Mouse (Mus musculus) hindbrain, embryonic 10.5 days (tissue): ENCODE data around the gene Uhrf1. TPM values are rescaled to one million over a fixed set of nuclear protein-coding genes. Genes with fewer than 3 reads are reported as not detected.

Experiments used
- DNase-seq: peaks from one replicate; pipeline ENCODE4 v3.0.0-alpha.2; 2017; ENCODE audit warnings: low spot score
- H3K27ac ChIP-seq: fragments of 300-500 bp; sonication (generic); 2 replicates; pipeline ENCODE4 v1.5.1; 2016; ENCODE audit warnings: mild to moderate bottlenecking, moderate library complexity
- H3K27me3 ChIP-seq: fragments of 300-500 bp; sonication (generic); 2 replicates; pipeline ENCODE4 v1.6.1; 2016; ENCODE audit warnings: mild to moderate bottlenecking; ENCODE audit not compliant: poor library complexity, insufficient read depth, severe bottlenecking
- H3K36me3 ChIP-seq: fragments of 300-500 bp; sonication (generic); 2 replicates; pipeline ENCODE4 v1.6.1; 2016; ENCODE audit warnings: mild to moderate bottlenecking, moderate library complexity
- H3K4me1 ChIP-seq: fragments of 300-500 bp; sonication (generic); replicated peaks from 2 replicates; pipeline ENCODE4 v1.6.1; 2016; ENCODE audit warnings: mild to moderate bottlenecking
- H3K4me3 ChIP-seq: fragments of 300-500 bp; sonication (generic); 2 replicates; pipeline ENCODE4 v1.5.1; 2016; ENCODE audit warnings: mild to moderate bottlenecking, moderate library complexity
- H3K9me3 ChIP-seq: fragments of 300-500 bp; sonication (generic); 2 replicates; pipeline ENCODE4 v1.6.1; 2016; ENCODE audit warnings: mild to moderate bottlenecking, moderate library complexity
- WGBS: fragments of 180-500 bp; shearing (Covaris S2); methylation state at CpG from one replicate; pipeline ENCODE4 v1.1.7; 2016; 5-methylcytosine and 5-hydroxymethylcytosine counted together
- polyA plus RNA-seq: library from polyadenylated mRNA; unstranded; fragments of >200 nt; fragmentation: Nextera tagmentation; extraction: Ambion mirVana; gene quantifications from 2 replicates; pipeline ENCODE4 v1.2.1, GENCODE M21; 2016

Uhrf1 gene
- polyA plus RNA-seq, 1 experiment from 2014 or later, result 196 TPM

GRCm38 (mm10) chr17:56279481-56280155 is 23.5 kb upstream of the Uhrf1 start:
- H3K27ac ChIP-seq, result no peak overlapping the region; the same call in 1 of the 2 replicates
- DNase-seq, result no peak
- peaks cover 44% of the 10 kb centered on the region for H3K36me3 ChIP-seq
- no peaks in the 10 kb centered on the region for H3K27me3 ChIP-seq
- no peaks in the 10 kb centered on the region for H3K9me3 ChIP-seq
- H3K4me1 ChIP-seq, result peaks cover 22% of the 10 kb centered on the region
- WGBS, result 92% methylated on average over 12 of the region's 12 CpGs
- no peak overlapping the region for H3K4me3 ChIP-seq

- Histone ChIP-seq H3K27me3 (no peaks in the 10 kb centered on the region), H3K4me3 (no peak overlapping the region), H3K9me3 (no peaks in the 10 kb centered on the region), H3K4me1 (peaks cover 16% of the 10 kb centered on the region), H3K36me3 (peaks cover 60% of the 10 kb centered on the region), H3K27ac (0 out of 2 replicates have a peak overlapping the region, but pooled peaks have one; percentile 12)
- WGBS, result 90% methylated on average over 12 of the region's 12 CpGs
- no peak for DNase-seq
Measured at GRCm38 (mm10) chr17:56281193-56281592, 21.9 kb upstream of the Uhrf1 start.

DNA sequence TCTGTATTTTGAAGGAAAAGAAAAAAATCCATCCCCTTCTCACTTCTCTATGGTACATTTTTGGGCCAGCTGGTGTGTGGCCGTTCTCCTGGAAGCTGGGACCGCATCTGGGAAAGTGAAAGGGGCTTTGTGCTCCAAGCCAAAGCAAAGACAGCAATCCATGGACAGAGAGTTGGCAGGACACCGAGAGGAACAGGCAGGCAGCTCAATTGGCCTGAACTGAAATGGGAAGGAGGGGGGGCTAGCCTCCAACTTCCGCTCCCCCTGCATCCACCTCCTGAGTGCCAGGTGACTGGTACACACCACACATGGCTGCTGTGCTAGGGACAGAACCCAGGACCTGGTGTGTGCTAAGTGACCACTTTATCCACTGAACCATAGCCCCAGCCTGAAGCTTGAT is 20.3 kb upstream of the Uhrf1 start:
- Histone ChIP-seq H3K27ac (no peak overlapping the region), H3K9me3 (no peaks in the 10 kb centered on the region), H3K4me1 (peaks cover 3% of the 10 kb centered on the region), H3K27me3 (no peaks in the 10 kb centered on the region), H3K4me3 (no peak overlapping the region), H3K36me3 (peaks cover 64% of the 10 kb centered on the region)
- no peak for DNase-seq
- 93% methylated on average over 4 of the region's 4 CpGs for WGBS

- DNase-seq, result no peak
- Histone ChIP-seq H3K27ac (no peak overlapping the region), H3K4me3 (no peak overlapping the region), H3K9me3 (no peaks in the 10 kb centered on the region), H3K27me3 (no peaks in the 10 kb centered on the region), H3K4me1 (peaks cover 8% of the 10 kb centered on the region), H3K36me3 (peaks cover 64% of the 10 kb centered on the region)
- WGBS, result 94% methylated on average over 8 of the region's 8 CpGs
Measured at GRCm38 (mm10) chr17:56283316-56283715, 19.8 kb upstream of the Uhrf1 start.

GRCm38 (mm10) chr17:56285995-56286394 is 17.1 kb upstream of the Uhrf1 start:
- Histone ChIP-seq H3K4me3 (no peak overlapping the region), H3K36me3 (peaks cover 46% of the 10 kb centered on the region), H3K4me1 (peaks cover 35% of the 10 kb centered on the region), H3K27me3 (no peaks in the 10 kb centered on the region), H3K9me3 (no peaks in the 10 kb centered on the region), H3K27ac (no peak overlapping the region)
- no peak for DNase-seq
- 94% methylated on average over 11 of the region's 11 CpGs for WGBS

- no peaks in the 10 kb centered on the region for H3K27me3 ChIP-seq
- DNase-seq, result no peak
- no peaks in the 10 kb centered on the region for H3K9me3 ChIP-seq
- peak overlapping the region; percentile 60 for H3K27ac ChIP-seq
- peaks cover 36% of the 10 kb centered on the region for H3K36me3 ChIP-seq
- peak overlapping the region; percentile 16 for H3K4me3 ChIP-seq
- 79% methylated on average over 3 of the region's 3 CpGs for WGBS
- H3K4me1 ChIP-seq, result peaks cover 53% of the 10 kb centered on the region
Measured at GRCm38 (mm10) chr17:56287830-56288229, 15.3 kb upstream of the Uhrf1 start.

DNA sequence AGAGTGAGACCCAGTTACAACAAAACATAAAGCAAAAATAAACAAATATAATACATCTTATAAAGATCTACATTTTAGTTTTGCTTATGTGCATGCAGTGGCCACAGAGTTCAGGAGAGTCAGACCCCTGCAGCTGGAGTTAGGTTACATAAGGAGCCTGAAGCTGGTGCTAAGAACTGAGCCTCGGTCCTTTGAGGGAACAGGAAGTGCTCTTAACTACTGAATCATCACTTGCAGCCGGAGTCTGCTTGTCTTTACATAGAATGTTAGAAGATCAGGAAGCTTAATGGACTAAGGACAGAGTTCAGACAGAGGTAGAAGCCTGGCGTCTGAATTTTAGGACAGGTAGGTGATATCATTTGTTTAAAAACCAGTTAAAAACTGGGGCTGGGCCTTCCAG is 14.3 kb upstream of the Uhrf1 start:
- H3K27ac ChIP-seq, result peak overlapping the region; percentile 88
- 53% methylated on average over 3 of the region's 3 CpGs for WGBS
- peaks cover 54% of the 10 kb centered on the region for H3K4me1 ChIP-seq
- peak overlapping the region; percentile 55 for H3K4me3 ChIP-seq
- peaks cover 28% of the 10 kb centered on the region for H3K36me3 ChIP-seq
- no peaks in the 10 kb centered on the region for H3K9me3 ChIP-seq
- DNase-seq, result no peak
- H3K27me3 ChIP-seq, result no peaks in the 10 kb centered on the region

DNA sequence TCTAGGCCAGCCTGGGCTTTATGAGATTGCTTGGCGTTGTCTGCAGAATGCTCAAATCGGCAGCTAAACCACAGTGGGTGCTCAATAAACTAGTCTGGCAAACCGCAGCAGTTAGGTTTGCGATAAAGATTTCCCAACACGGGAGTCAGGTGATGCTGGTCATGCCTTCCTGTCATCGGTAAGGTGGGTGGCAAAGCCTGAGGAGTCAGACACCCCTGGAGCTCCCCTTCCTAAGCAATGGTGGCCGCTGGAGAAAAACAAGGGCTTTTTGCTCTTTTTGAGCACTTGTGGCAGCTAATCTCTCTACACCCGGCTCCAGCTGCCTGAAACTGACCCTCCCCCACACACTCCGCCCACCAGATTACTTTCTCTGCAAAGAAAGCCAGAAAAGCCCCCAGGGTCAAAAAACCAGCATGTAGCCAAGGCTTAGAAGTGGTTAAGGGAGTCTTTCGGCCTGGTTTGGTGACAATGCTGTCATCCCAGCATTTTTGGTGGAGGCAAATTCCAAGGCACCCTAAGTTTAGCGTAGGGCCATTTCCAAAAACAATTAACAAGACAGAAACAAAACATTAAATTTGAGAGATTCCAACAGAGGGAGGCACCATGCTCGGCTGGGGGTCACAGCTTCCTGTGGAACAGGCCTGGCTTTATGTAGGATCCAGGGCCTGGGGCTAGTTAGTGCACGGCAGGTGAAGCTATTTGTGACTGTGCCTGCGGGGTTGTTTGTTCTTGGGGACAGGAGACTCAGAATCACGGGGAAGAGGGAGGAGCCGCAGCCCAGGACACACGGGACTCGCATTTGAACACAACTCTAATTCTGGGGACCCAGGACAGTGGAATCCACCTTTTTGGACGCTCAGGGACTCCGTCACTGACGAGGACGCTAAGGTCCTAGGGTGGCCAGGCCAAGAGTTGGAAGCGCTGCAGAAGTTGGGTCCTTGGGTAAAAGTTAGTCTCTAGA is 13.5 kb upstream of the Uhrf1 start:
- Histone ChIP-seq H3K9me3 (no peaks in the 10 kb centered on the region), H3K36me3 (peaks cover 20% of the 10 kb centered on the region), H3K27ac (peak overlapping the region; percentile 88), H3K27me3 (no peaks in the 10 kb centered on the region), H3K4me3 (peak overlapping the region; percentile 55), H3K4me1 (peaks cover 54% of the 10 kb centered on the region)
- 2% methylated on average over 23 of the region's 23 CpGs for WGBS
- peak; percentile 66 for DNase-seq

DNA sequence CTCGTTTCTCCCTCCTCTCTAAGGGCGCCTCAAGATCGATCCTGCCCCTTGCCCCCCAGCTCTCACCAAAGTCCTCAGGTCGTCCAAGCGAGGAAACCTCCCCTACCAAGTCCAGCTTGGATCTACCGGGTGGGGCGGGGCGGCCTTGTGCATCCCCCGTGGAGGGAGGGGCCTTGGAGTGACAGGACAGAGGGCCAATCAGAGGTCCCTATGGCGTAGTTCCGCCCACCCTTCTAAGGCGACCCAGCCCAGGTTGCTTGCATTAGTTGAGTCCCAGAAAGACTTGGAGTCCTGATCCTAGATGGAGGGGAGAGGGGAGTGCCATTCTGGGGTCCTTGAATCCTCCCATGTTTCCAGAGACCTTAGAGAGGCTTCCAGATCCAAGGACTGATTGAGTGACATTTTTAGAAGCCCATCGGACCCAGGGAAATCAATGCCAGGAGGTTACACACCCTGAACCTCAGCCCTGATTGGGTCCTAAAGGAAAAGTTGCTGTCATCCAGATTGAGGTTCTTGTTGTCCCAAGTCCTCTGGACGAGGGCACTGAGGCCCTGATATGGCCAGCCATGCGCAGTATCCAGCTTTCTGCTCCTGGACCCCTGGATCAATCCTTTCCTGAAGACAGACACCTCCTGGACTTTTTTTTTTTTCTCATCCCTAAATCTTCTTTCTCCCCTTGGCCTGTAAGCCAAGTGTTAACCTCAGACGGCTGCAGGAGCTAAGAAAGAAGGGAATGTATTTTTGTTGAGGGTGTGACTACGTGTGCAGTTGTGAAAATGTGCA is 12.5 kb upstream of the Uhrf1 start:
- 3% methylated on average over 17 of the region's 17 CpGs for WGBS
- DNase-seq, result peak; percentile 92

DNA sequence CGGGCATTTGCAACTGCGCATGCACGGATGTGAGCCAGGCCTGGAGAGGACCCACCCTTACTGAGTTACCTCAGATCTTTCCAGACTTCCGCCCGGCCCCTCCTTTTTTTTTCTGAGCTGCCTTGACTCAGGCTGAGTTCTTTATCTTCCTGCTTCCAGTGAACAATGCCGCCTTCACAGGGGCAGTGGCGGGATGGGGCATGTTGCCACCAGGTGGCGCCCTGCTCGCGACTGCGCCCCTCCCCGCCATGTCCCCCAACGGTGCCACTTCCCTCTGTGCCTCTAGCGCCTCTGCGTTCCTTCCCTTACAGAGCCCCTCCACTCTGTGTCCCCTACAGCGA is 12.0 kb upstream of the Uhrf1 start:
- under 1% methylated on average over 16 of the region's 16 CpGs for whole genome bisulfite sequencing
- Histone ChIP-seq H3K9me3 (no peaks in the 10 kb centered on the region), H3K27me3 (no peaks in the 10 kb centered on the region), H3K27ac (peak overlapping the region; percentile 88), H3K4me3 (peak overlapping the region; percentile 55), H3K36me3 (peaks cover 5% of the 10 kb centered on the region), H3K4me1 (peaks cover 55% of the 10 kb centered on the region)
- peak; percentile 92 for DNase-seq

More for the DNA sequence above, 12.5 kb upstream of the Uhrf1 start:
- Histone ChIP-seq H3K9me3 (no peaks in the 10 kb centered on the region), H3K4me1 (peaks cover 54% of the 10 kb centered on the region), H3K27me3 (no peaks in the 10 kb centered on the region), H3K36me3 (peaks cover 11% of the 10 kb centered on the region), H3K4me3 (peak overlapping the region; percentile 55), H3K27ac (peak overlapping the region; percentile 88)

- peak overlapping the region; percentile 55; the same call in 1 of the 2 replicates for H3K4me3 ChIP-seq
- peak overlapping the region; percentile 88 for H3K27ac ChIP-seq
- DNase-seq, result no peak
- H3K27me3 ChIP-seq, result no peaks in the 10 kb centered on the region
- H3K4me1 ChIP-seq, result peaks cover 58% of the 10 kb centered on the region
- 65% methylated on average over 7 of the region's 7 CpGs for WGBS
- H3K36me3 ChIP-seq, result no peaks in the 10 kb centered on the region
- no peaks in the 10 kb centered on the region for H3K9me3 ChIP-seq
Measured at GRCm38 (mm10) chr17:56291826-56292475, 11.2 kb upstream of the Uhrf1 start.

GRCm38 (mm10) chr17:56292531-56293222 is 10.4 kb upstream of the Uhrf1 start, which contains the start of gene Plin3:
Gene Plin3 (minus strand): TSS chr17:56292873.
- Histone ChIP-seq H3K27me3 (no peaks in the 10 kb centered on the region), H3K27ac (peak within 1 kb of the TSS; percentile 88), H3K4me1 (peaks cover 56% of the 10 kb centered on the region), H3K36me3 (no peaks in the 10 kb centered on the region), H3K9me3 (no peaks in the 10 kb centered on the region), H3K4me3 (no peak within 1 kb of the TSS)
- no peak for DNase-seq
- 88% methylated on average over 4 of the region's 4 CpGs for WGBS
